Mouse (Mus musculus): ENCODE measurements around the gene Bbs9.

Gene Bbs9

DNA sequence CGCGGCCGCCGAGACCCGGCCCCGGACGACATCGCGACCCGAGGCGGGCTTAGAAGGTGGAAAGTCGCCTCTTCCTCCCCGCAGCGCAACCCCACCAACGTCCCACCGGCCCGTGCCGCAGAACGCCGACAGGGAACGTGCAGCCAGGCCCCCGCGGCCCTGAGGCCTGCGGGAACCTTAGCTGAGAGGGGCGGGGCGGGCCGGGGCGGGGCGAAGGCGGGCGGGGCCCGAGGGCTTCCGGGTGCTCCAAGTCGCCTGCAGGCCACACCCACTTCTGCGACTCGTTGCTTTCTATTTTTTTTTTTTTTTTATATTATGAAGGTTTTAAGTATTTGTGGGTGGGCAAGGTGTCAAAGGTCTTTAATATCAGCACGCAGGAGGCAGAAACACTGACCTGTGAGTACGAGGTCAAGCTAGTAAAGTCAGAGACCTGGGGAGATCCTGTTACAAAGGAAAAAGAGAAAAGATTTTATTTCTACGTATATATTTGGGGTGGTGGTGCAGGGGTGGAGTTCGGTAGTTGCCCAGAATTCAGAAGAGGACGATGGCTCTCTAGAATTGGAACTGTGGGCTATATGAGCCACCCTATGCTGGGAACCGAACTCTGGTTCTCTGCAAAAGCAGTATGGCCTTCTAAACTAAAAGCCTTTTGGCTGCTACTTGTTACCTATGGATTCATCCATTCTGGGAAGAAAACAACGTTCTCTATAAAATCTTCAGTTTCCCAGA, 7.2 kb upstream of the Bbs9 start:
- peak; percentile 73 for DNase-seq (ENCODE audit: low read depth, low spot score)

DNA sequence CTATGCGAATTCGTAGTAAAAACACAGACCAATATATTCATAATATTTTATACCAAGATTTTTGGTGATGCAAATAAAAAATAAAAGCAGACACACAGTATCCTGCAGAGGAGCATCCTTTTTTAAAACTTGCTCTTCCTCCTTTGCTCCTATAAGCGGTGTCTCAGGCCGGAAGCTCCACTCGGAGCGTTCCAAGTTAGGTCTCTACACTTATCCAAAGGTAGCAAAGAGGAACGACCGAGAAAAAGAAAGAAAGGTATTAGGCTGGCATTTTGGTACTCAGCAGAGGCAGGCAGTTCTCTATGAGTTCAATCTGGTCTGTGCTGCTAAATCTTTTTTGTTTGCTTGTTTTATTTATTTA, 6.6 kb upstream of the Bbs9 start:
- no peak for DNase-seq (ENCODE audit: low read depth, low spot score)

GRCm38 (mm10) chr9:22469643-22470042, 5.9 kb upstream of the Bbs9 start, which contains the start of gene Rp9:
Rp9 (minus strand) TSS chr9:22469743.
- DNase-seq (ENCODE audit: low read depth, low spot score): no peak

- no peak for DNase-seq (ENCODE audit: low read depth, low spot score)
Measured at GRCm38 (mm10) chr9:22476265-22476664, 750 bp downstream of the Bbs9 start.

GRCm38 (mm10) chr9:22478946-22479345, 3.4 kb downstream of the Bbs9 start:
- no peak for DNase-seq (ENCODE audit: low read depth, low spot score)

GRCm38 (mm10) chr9:22483866-22484561, 8.5 kb downstream of the Bbs9 start:
- DNase-seq (ENCODE audit: low read depth, low spot score): no peak

DNA sequence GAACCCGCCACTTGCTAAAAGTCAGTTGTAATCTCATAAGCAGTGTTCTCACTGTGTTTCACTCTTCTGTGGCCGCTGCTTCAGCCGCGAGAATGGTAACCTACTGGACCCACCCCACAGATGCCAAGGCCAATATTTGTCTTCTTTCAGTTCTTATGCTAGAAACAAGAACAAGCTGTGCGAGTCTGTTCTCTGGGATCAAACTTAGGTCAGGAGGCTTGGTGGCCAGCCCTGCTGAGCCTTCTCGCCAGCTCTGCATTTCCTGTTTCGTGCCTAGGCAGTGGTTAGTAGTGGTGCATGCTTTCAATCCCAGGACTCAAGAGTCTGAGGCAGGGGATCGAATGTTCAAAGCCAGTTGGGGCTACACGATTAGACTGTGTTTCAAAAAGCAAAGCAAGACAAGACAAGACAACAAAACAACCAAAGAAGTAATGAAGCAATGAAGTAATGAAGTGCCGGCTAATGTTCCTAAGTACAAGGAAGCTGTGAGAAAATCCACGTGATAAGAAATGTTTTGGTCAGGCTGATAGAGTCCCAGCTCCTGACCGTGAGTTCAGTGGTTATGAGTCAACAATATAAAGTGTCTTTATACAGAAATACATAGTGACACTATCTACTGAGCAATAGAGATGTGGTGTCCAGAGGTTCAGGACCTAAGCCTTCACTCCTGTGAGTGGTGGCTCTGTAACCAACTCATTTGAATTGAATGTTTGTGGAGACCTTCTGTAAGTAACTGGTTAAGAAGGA, 9.2 kb downstream of the Bbs9 start:
- DNase-seq (ENCODE audit: low read depth, low spot score): no peak

DNA sequence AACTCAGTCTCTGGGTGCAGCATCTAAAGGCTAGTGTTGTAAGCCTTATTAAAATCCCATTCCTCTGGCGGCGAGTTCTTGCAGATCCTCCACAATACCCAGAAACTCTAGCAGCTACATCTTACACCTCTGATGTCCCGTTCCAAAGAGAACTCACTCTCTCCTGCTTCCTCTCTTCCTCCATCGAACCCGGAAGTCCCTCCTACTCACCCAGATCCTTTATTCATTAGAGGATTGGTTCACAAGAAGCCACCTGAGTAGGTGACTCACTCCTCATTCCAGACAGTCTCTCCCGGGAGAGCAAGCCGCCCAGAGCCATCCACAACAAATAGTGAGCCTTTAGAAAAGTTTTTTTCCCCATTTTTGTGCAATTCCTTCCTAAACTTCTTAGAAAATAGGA, 10.7 kb downstream of the Bbs9 start:
- DNase-seq (ENCODE audit: low read depth, low spot score): no peak

DNA sequence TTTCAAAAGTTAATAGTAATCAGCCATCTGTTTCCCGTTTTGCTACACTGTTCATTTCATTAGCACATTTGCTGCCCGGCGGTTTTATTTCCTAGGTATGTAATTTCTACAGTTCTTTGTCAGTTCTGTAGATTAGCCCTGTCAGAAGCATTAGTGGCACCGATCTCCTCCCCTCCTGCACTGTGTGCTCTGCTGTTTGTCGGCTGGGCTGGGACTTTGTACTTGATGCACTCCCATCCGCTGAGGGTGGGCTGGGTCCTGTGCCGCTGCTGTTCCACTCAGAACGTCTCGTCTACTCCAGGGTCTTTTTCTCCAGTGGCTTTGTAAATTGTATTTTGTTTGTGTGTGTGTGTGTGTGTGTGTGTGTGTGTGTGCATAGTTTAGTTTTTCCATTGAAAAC, 13.4 kb downstream of the Bbs9 start:
- no peak for DNase-seq (ENCODE audit: low read depth, low spot score)

GRCm38 (mm10) chr9:22494203-22494807, 18.8 kb downstream of the Bbs9 start:
- no peak for DNase-seq (ENCODE audit: low read depth, low spot score)

GRCm38 (mm10) chr9:22495133-22495532, 19.6 kb downstream of the Bbs9 start:
- no peak for DNase-seq (ENCODE audit: low read depth, low spot score)

GRCm38 (mm10) chr9:22497021-22497767, 21.7 kb downstream of the Bbs9 start:
- DNase-seq (ENCODE audit: low read depth, low spot score): no peak

DNA sequence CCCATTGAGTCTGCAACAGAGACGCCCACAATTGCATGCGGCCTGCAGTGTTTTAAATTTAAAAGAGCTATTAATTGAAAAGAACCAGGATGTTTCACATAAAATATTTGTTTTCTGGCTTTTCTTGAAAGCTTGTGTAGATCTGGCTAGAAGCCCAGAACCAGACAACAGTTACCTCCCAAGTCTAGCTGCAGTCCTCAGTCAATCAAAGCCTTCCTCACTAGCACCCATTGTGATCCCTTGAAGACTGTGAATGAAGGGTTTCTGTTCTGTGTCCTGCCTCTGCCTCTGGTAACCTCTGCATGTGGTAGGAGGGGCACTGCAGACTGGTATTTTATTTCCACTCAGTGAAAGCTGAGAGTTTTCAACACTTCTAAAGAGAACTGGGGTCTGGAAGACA, 27.5 kb downstream of the Bbs9 start:
- DNase-seq (ENCODE audit: low read depth, low spot score): no peak

- DNase-seq (ENCODE audit: low read depth, low spot score): no peak
Measured at GRCm38 (mm10) chr9:22503581-22503980, 28.1 kb downstream of the Bbs9 start.

GRCm38 (mm10) chr9:22505574-22505973, 30.1 kb downstream of the Bbs9 start:
- DNase-seq (ENCODE audit: low read depth, low spot score): no peak

DNA sequence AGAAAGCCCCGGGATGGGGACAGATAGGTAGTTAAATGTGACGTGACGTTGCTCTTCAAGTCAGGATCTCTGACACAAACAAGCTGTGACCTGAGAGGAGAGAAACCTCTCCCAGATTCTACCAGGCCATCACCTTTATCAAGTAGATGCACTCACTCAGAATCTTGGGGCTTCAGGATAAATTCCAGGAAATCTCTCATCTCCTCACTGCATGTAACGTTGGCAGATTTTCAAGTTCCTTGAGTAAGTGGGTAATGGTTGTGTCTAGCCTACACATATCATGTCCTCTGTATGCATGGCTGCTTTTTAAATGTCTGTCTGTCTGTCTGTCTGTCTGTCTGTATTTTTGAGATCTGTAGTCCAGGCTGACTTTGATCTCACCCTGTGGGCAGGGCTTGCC, 39.6 kb downstream of the Bbs9 start:
- no peak for DNase-seq (ENCODE audit: low read depth, low spot score)

GRCm38 (mm10) chr9:22518394-22519041, 43.0 kb downstream of the Bbs9 start:
- DNase-seq (ENCODE audit: low read depth, low spot score): peak; percentile 26

DNA sequence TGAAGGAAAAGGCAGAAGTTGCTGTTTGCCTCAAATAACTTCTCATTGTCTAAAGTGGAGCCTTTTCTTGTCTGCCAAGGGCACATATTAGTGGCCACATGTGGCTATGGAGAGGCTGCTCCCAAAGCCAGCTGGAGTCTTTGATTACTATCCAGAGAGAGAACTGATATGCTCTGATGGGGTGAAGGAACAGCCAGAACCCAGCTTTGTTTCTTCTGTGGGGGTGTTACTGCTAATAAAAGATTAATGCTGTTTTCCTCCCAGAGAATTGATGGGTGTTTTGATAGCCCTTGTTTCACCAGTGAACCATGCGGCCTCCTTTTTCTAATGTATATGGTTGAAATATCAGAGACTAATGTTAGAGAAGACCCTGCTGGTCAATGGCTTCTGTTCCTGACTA, 47.9 kb downstream of the Bbs9 start:
- no peak for DNase-seq (ENCODE audit: low read depth, low spot score)

- DNase-seq (ENCODE audit: low read depth, low spot score): no peak
Measured at GRCm38 (mm10) chr9:22530734-22531489, 55.4 kb downstream of the Bbs9 start.

DNA sequence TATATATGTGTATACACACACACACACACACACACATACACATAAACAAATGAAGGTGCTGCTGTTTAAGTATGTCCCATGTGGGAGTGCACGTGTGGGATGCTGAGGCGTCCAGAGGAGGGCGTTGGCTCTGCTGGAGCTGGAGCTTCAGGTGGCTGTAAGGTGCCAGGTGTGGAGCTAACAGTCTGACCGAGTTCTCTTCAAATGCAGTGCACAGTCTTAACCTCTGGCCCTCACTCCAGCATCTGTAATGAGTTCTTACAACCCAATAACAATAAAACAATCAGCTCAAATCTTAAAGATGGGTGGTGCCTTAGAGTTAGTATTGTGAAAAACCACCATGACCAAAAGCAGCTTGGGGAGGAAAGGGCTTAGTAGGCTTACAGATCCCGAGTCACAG, 56.6 kb downstream of the Bbs9 start:
- no peak for DNase-seq (ENCODE audit: low read depth, low spot score)
